Mouse (Mus musculus) small intestine, adult 2 months (tissue): ENCODE measurements around the gene Fkbp1b. TPM values are rescaled to one million over a fixed set of nuclear protein-coding genes. Genes with fewer than 3 reads are reported as not detected.

Source experiments
- H3K27ac ChIP-seq: fragments of 200-500 bp; 2 replicates; pipeline ENCODE4 v1.5.1; 2012; ENCODE audit warnings: low read depth, low read length, control low read depth, inconsistent platforms; ENCODE audit not compliant: insufficient read depth
- H3K27me3 ChIP-seq: fragments of 200-500 bp; 2 replicates; pipeline ENCODE4 v1.6.1; 2012; ENCODE audit warnings: mild to moderate bottlenecking, moderate library complexity, low read length, inconsistent platforms; ENCODE audit not compliant: control insufficient read depth, insufficient read depth
- H3K36me3 ChIP-seq: fragments of 200-500 bp; 2 replicates; pipeline ENCODE4 v1.6.1; 2012; ENCODE audit warnings: mild to moderate bottlenecking, low read length, control low read depth, inconsistent platforms; ENCODE audit not compliant: control insufficient read depth, insufficient read depth
- H3K4me1 ChIP-seq: fragments of 200-500 bp; 2 replicates; pipeline ENCODE4 v1.6.1; 2012; ENCODE audit warnings: low read length, inconsistent platforms, mixed read lengths; ENCODE audit not compliant: control insufficient read depth, insufficient read depth, insufficient read length
- H3K4me3 ChIP-seq: fragments of 200-500 bp; 2 replicates; pipeline ENCODE4 v1.5.1; 2012; ENCODE audit warnings: low read depth, mild to moderate bottlenecking, control low read depth, inconsistent platforms, low read length, moderate library complexity
- CTCF ChIP-seq: fragments of 200-500 bp; IDR thresholded peaks from 2 replicates; pipeline ENCODE4 v1.5.1; 2012; ENCODE audit warnings: low read depth, mild to moderate bottlenecking, control low read depth, inconsistent platforms, low read length, moderate library complexity, mixed read lengths; ENCODE audit not compliant: insufficient replicate concordance, insufficient read length; ENCODE audit errors: extremely low read depth
- POLR2A ChIP-seq: fragments of 200-500 bp; IDR thresholded peaks from 2 replicates; pipeline ENCODE4 v1.6.1; 2012; ENCODE audit warnings: low read depth, mild to moderate bottlenecking, control low read depth, inconsistent platforms, low read length, moderate library complexity
- WGBS: fragments of 180-500 bp; shearing (Covaris S2); methylation state at CpG from one replicate; pipeline ENCODE4 v1.1.7; 2018; 5-methylcytosine and 5-hydroxymethylcytosine counted together
- polyA plus RNA-seq: library from polyadenylated mRNA; depleted of rRNA; stranded (reverse); fragments of >200 nt; gene quantifications from 2 replicates; pipeline ENCODE4 v1.2.3, GENCODE M21; 2012; rRNA removed

Fkbp1b gene
- polyA plus RNA-seq, 1 experiment = 1.7 TPM

DNA sequence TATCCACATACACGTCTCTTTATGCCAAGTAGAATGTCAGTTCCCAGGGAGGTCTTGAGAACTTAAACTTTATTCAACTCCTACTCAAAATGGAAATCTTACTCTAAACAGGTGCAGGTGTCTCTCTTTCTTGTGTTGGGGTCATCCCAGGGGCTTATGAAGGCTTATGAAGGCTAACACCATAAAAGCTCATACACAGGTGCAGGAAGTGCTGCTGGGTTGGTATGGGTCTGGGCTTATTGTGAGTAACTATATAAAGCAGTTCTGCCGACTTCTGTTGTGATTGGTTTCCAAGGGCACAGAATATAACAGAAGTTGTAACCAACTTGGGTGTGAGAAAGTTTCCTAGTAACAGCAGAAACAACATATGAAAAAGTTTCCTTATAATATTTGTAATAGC is 56.9 kb downstream of the Fkbp1b start:
- WGBS = 55% methylated on average over 2 of the region's 2 CpGs
- TF ChIP-seq POLR2A (no peak), CTCF (no peak)
- Histone ChIP-seq H3K27me3 (no peaks in the 10 kb centered on the region), H3K27ac (no peak overlapping the region), H3K36me3 (no peaks in the 10 kb centered on the region), H3K4me3 (no peak overlapping the region), H3K4me1 (no peaks in the 10 kb centered on the region)

DNA sequence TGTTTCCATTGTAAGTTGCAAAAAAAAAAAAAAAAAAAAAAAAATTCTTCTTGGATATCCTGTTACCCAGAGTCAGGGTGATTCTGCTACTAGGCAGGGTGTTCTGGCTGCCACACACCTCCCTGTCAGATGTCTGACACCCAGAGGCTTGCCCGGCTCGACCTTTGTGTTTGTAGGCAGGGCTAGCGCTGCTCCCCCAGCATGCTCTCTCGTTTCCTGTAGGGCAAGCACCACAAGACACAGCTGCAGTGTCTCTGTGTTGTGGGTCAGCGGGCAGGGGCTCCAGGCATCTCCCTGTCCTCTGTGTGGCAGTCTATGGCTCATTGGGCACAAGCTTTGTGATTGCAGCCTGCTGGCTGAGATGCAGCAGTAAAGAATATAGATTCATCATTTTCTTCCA is 57.8 kb downstream of the Fkbp1b start:
- Histone ChIP-seq H3K27me3 (no peaks in the 10 kb centered on the region), H3K4me3 (no peak overlapping the region), H3K36me3 (no peaks in the 10 kb centered on the region), H3K27ac (no peak overlapping the region), H3K4me1 (no peaks in the 10 kb centered on the region)
- whole genome bisulfite sequencing = 40% methylated on average over 5 of the region's 5 CpGs
- no peak for TF ChIP-seq CTCF
- no peak for TF ChIP-seq POLR2A

Other genes with a start within 250 kb of the Fkbp1b start
- 7.2 and 10.2 TPM in 2 replicates for gene Itsn2, start 249.0 kb downstream of the Fkbp1b start, polyA plus RNA-seq
- gene Gm3625, start 248.7 kb downstream of the Fkbp1b start, polyA plus RNA-seq = not detected in 2 replicates
- gene Fam228a, start 103.2 kb downstream of the Fkbp1b start, polyA plus RNA-seq = not detected in 2 replicates
- gene Pfn4, start 72.6 kb downstream of the Fkbp1b start, polyA plus RNA-seq = not detected in 2 replicates
- 0.33 TPM in 1 of 2 replicates, not detected in the other for gene Fam228b, start 72.3 kb downstream of the Fkbp1b start, polyA plus RNA-seq
- 21.5 and 36.9 TPM in 2 replicates for gene Sf3b6, start 24.0 kb downstream of the Fkbp1b start, polyA plus RNA-seq
- 1.5 and 1.6 TPM in 2 replicates for gene Wdcp, start 1.7 kb upstream of the Fkbp1b start, polyA plus RNA-seq
- gene Mfsd2b, start 32.8 kb upstream of the Fkbp1b start, polyA plus RNA-seq = 1.7 and 6.1 TPM in 2 replicates
- 3.4 and 12.2 TPM in 2 replicates for gene Ubxn2a, start 66.1 kb upstream of the Fkbp1b start, polyA plus RNA-seq
- gene Atad2b, start 75.8 kb upstream of the Fkbp1b start, polyA plus RNA-seq = 4.7 and 19.7 TPM in 2 replicates